8 mouse cellular contexts compared by ENCODE assay signal in the genomic region with DNA sequence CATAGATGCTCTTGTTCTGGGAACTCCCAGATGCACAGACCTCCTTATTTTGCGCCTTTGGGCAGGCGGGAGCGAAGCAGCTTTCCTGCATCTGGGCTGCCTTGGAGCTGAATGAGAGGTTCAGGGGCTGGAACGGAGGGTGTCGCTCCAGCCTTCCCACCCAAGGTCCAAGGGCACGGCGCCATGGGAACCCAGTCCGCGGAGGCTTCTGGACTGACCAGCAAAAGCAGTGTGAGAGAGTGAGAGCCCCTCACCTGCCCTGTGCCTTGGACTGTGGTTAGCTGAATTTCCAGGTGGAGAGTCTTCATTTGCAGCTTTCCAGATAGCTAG. TPM values are rescaled to one million over a fixed set of nuclear protein-coding genes. Genes with fewer than 3 reads are reported as not detected.
DNase-seq lines count a peak whose midpoint lies in the region; ATAC-seq and TF ChIP-seq lines count a peak whose summit lies in the region.
"Had no signal": no experiment of that assay in that cellular context is flagged by ENCODE, and none has a peak within 500 bp of the region (broad histone marks: within the 10 kb centered on the region; RNA-seq: fewer than 3 reads in every experiment).

No protein-coding gene starts in this region.

- TF ChIP-seq CTCF in stomach, postnatal 0 days (IDR thresholded peaks at IDR 0.05; ENCODE audit: low read depth): no peak

- H3K4me1 ChIP-seq in stomach, embryonic 14.5 days (ENCODE audit: control insufficient read depth, insufficient read depth, low read length): no peaks in the 10 kb centered on the region
- no peaks in the 10 kb centered on the region for H3K4me1 ChIP-seq in stomach, postnatal 0 days (replicated peaks; ENCODE audit: control insufficient read depth, insufficient read depth)
- H3K4me1 ChIP-seq in forebrain, embryonic 14.5 days (ENCODE audit: control insufficient read depth, insufficient read depth, low read length): 0 out of 2 replicates have a peak, but pooled peaks cover 2% of the 10 kb centered on the region
- 0 out of 2 replicates have a peak, but pooled peaks cover 2% of the 10 kb centered on the region for H3K4me1 ChIP-seq in limb, embryonic 11.5 days (ENCODE audit: control insufficient read depth, insufficient read depth, low read length)

- no peak for TF ChIP-seq EP300 in stomach, postnatal 0 days (optimal IDR thresholded peaks at IDR 0.05)

- H3K4me3 ChIP-seq in stomach, embryonic 14.5 days (ENCODE audit: low read depth, low read length): peak overlapping the region; percentile 51; the same call in 1 of the 2 replicates
- no peak overlapping the region for H3K4me3 ChIP-seq in stomach, postnatal 0 days (ENCODE audit: low read depth, low read length)
- peak overlapping the region; percentile 63 for H3K4me3 ChIP-seq in forebrain, embryonic 14.5 days (ENCODE audit: low read depth, low read length)
- H3K4me3 ChIP-seq in limb, embryonic 11.5 days (ENCODE audit: low read depth, low read length): peak overlapping the region; percentile 51; the same call in 1 of the 2 replicates

- DNase-seq in stomach, postnatal 0 days (ENCODE audit: low spot score): no peak
- DNase-seq in forebrain, embryonic 14.5 days (ENCODE audit: low spot score): peak; percentile 18
- peak; percentile 21 for DNase-seq in limb, embryonic 11.5 days (ENCODE audit: low spot score)
- DNase-seq in right cerebral cortex, postnatal 25 days: peak; percentile 33
- no peak for DNase-seq in gastrocnemius, postnatal 10 days
- DNase-seq in thymus, adult 18-20 months: no peak

- H3K9ac ChIP-seq in stomach, embryonic 14.5 days (replicated peaks; ENCODE audit: low read depth, low read length): no peak overlapping the region
- H3K9ac ChIP-seq in stomach, postnatal 0 days (ENCODE audit: low read length): no peak overlapping the region
- peak overlapping the region; percentile 75 for H3K9ac ChIP-seq in forebrain, embryonic 14.5 days (ENCODE audit: low read length)
- H3K9ac ChIP-seq in limb, embryonic 11.5 days (ENCODE audit: low read length): no peak overlapping the region

- H3K27ac ChIP-seq in stomach, embryonic 14.5 days (ENCODE audit: low read length): no peak overlapping the region
- no peak overlapping the region for H3K27ac ChIP-seq in stomach, postnatal 0 days (replicated peaks)
- H3K27ac ChIP-seq in forebrain, embryonic 14.5 days (ENCODE audit: low read depth, low read length): no peak overlapping the region
- H3K27ac ChIP-seq in limb, embryonic 11.5 days (replicated peaks; ENCODE audit: low read depth, low read length): no peak overlapping the region

- WGBS in stomach, embryonic 14.5 days: 5% methylated on average over 9 of the region's 9 CpGs
- WGBS in stomach, postnatal 0 days: 5% methylated on average over 9 of the region's 9 CpGs
- WGBS in forebrain, embryonic 14.5 days: 2% methylated on average over 9 of the region's 9 CpGs
- 2% methylated on average over 9 of the region's 9 CpGs for WGBS in limb, embryonic 11.5 days

- H3K4me2 ChIP-seq in stomach, embryonic 14.5 days (replicated peaks; ENCODE audit: low read depth, low read length): peak overlapping the region; percentile 91
- H3K4me2 ChIP-seq in stomach, postnatal 0 days (replicated peaks; ENCODE audit: low read depth): no peak overlapping the region
- H3K4me2 ChIP-seq in forebrain, embryonic 14.5 days (ENCODE audit: low read length): peak overlapping the region; percentile 96
- peak overlapping the region; percentile 95; the same call in 1 of the 2 replicates for H3K4me2 ChIP-seq in limb, embryonic 11.5 days (ENCODE audit: low read depth, severe bottlenecking)

- no peak for ATAC-seq in stomach, embryonic 14.5 days (ENCODE audit: insufficient number of reproducible peaks, insufficient read depth, low FRiP score, low read depth)
- no peak for ATAC-seq in stomach, postnatal 0 days (ENCODE audit: low FRiP score, low TSS enrichment)
- ATAC-seq in forebrain, embryonic 14.5 days: no peak
- no peak for ATAC-seq in limb, embryonic 11.5 days (ENCODE audit: insufficient number of reproducible peaks, low FRiP score, low TSS enrichment, low read depth)

- H3K36me3 ChIP-seq in stomach, embryonic 14.5 days (ENCODE audit: control insufficient read depth, insufficient read depth, low read length): no peaks in the 10 kb centered on the region
- no peaks in the 10 kb centered on the region for H3K36me3 ChIP-seq in stomach, postnatal 0 days (ENCODE audit: control insufficient read depth, insufficient read depth, low read length)
- H3K36me3 ChIP-seq in forebrain, embryonic 14.5 days (ENCODE audit: control insufficient read depth, insufficient read depth, low read length): no peaks in the 10 kb centered on the region
- no peaks in the 10 kb centered on the region for H3K36me3 ChIP-seq in limb, embryonic 11.5 days (ENCODE audit: control insufficient read depth, insufficient read depth, low read length)

- H3K27me3 ChIP-seq in stomach, embryonic 14.5 days (ENCODE audit: control insufficient read depth, insufficient read depth, low read length): peaks cover 17% of the 10 kb centered on the region
- H3K27me3 ChIP-seq in stomach, postnatal 0 days (ENCODE audit: control insufficient read depth, insufficient read depth, low read length): peaks cover 4% of the 10 kb centered on the region; the same call in 1 of the 2 replicates
- H3K27me3 ChIP-seq in forebrain, embryonic 14.5 days (replicated peaks; ENCODE audit: control insufficient read depth, insufficient read depth, low read length): no peaks in the 10 kb centered on the region
- H3K27me3 ChIP-seq in limb, embryonic 11.5 days (ENCODE audit: control insufficient read depth, insufficient read depth, low read length): peaks cover 30% of the 10 kb centered on the region

- no peaks in the 10 kb centered on the region for H3K9me3 ChIP-seq in stomach, embryonic 14.5 days (ENCODE audit: control insufficient read depth, low read depth, low read length)
- no peaks in the 10 kb centered on the region for H3K9me3 ChIP-seq in stomach, postnatal 0 days (ENCODE audit: control insufficient read depth, low read length)
- H3K9me3 ChIP-seq in forebrain, embryonic 14.5 days (replicated peaks; ENCODE audit: control insufficient read depth, low read length): no peaks in the 10 kb centered on the region
- no peaks in the 10 kb centered on the region for H3K9me3 ChIP-seq in limb, embryonic 11.5 days (ENCODE audit: control insufficient read depth, low read length)

RNA-seq across cellular contexts. Expression of a gene that starts 1.3 kb away (rescaled TPM):
- 0.42 and 0.62 TPM in 2 replicates for polyA plus RNA-seq in stomach, embryonic 14.5 days (2014; fragmentation: Nextera tagmentation; extraction: Ambion mirVana)
- 0.41 and 0.44 TPM in 2 replicates for polyA plus RNA-seq in stomach, postnatal 0 days (2015; fragmentation: Nextera tagmentation; extraction: Ambion mirVana)
- polyA plus RNA-seq in forebrain, embryonic 14.5 days (2014; fragmentation: Nextera tagmentation; extraction: Ambion mirVana): 1.7 and 2.6 TPM in 2 replicates
- polyA plus RNA-seq in limb, embryonic 11.5 days (2014; fragmentation: Nextera tagmentation; extraction: Ambion mirVana): 0.52 and 2.0 TPM in 2 replicates
- total RNA-seq in gastrocnemius, postnatal 10 days (2021): under 1 TPM; 0.14 TPM
- polyA plus RNA-seq: large intestine, adult 2 months had no signal

Comparison
In these comparisons a context has a peak if more than half of its experiments do, and no peak if none do; other contexts are left out.
1. DNase-seq: peak in forebrain, embryonic 14.5 days (single experiment), limb, embryonic 11.5 days (single experiment) and right cerebral cortex, postnatal 25 days (single experiment); none in stomach, postnatal 0 days (single experiment), gastrocnemius, postnatal 10 days (single experiment) and thymus, adult 18-20 months (0 of 2).